Mouse (Mus musculus) lung, adult 18-20 months (tissue): ENCODE measurements around the gene Akt1.

ENCODE experiments used
- DNase-seq, 2 experiments: peaks; one replicate each; pipeline ENCODE4 v3.0.0; 2022; ENCODE audit warnings: mixed read lengths in 2 of 2

Gene Akt1

GRCm38 (mm10) chr12:112627097-112627881 lies 47.4 kb downstream of the Akt1 start:
- no peak for DNase-seq

- DNase-seq = peak in 1 of 2 experiments; percentile 50
Observed at GRCm38 (mm10) chr12:112626455-112626854, 48.2 kb downstream of the Akt1 start.

- DNase-seq = peak in 1 of 2 experiments; percentile 46
Observed at GRCm38 (mm10) chr12:112625700-112626099, 49.0 kb downstream of the Akt1 start.

- DNase-seq = peak; percentile 45 to 60
Observed at GRCm38 (mm10) chr12:112623742-112624141, 50.9 kb downstream of the Akt1 start.

- no peak for DNase-seq
Observed at GRCm38 (mm10) chr12:112621900-112622299, 52.8 kb downstream of the Akt1 start.

- DNase-seq = no peak
Observed at GRCm38 (mm10) chr12:112620354-112621061, 54.2 kb downstream of the Akt1 start.

GRCm38 (mm10) chr12:112619686-112620353 lies 54.9 kb downstream of the Akt1 start, which contains the start of gene Adssl1:
Gene Adssl1, plus strand, starts transcription at chr12:112620045.
- peak; percentile 61 to 73 for DNase-seq

GRCm38 (mm10) chr12:112618981-112619685 lies 55.6 kb downstream of the Akt1 start:
- DNase-seq = no peak

- peak; percentile 72 to 73 for DNase-seq
Observed at GRCm38 (mm10) chr12:112617898-112618380, 56.7 kb downstream of the Akt1 start.

- peak in 1 of 2 experiments; percentile 44 for DNase-seq
Observed at GRCm38 (mm10) chr12:112617184-112617583, 57.5 kb downstream of the Akt1 start.

- no peak for DNase-seq
Observed at GRCm38 (mm10) chr12:112616668-112617067, 58.0 kb downstream of the Akt1 start.

- no peak for DNase-seq
Observed at GRCm38 (mm10) chr12:112609031-112609430, 65.7 kb downstream of the Akt1 start.

- DNase-seq = no peak
Observed at GRCm38 (mm10) chr12:112606998-112607397, 67.7 kb downstream of the Akt1 start.

GRCm38 (mm10) chr12:112605766-112606165 lies 68.9 kb downstream of the Akt1 start:
- peak; percentile 72 to 76 for DNase-seq

GRCm38 (mm10) chr12:112604709-112605649 lies 69.7 kb downstream of the Akt1 start:
- DNase-seq = peak; percentile 73 to 76

- peak; percentile 80 to 83 for DNase-seq
Observed at GRCm38 (mm10) chr12:112604022-112604421, 70.7 kb downstream of the Akt1 start.
